Mouse (Mus musculus) heart, embryonic 14.5 days (tissue): ENCODE results near the gene Pde3a. TPM values are rescaled to one million over a fixed set of nuclear protein-coding genes. Genes with fewer than 3 reads are reported as not detected.

Experiments used
- ATAC-seq: fragments of 200-750 bp; cut with Nextera tagmentation; 2 replicates; pipeline ENCODE4 v1.8.0; 2017; ENCODE audit warnings: low read depth, moderate TSS enrichment; ENCODE audit not compliant: insufficient number of reproducible peaks, insufficient read depth, low FRiP score
- H3K27ac ChIP-seq, 2 experiments: fragments of 200-500 bp in 1 of 2; fragments of 300-500 bp in 1 of 2; sonication (generic) in 1 of 2; replicated peaks in 1 of 2; 2 replicates each; pipeline ENCODE4 v1.5.1; 2012 to 2014; ENCODE audit warnings: low read depth in 2 of 2, low read length in 2 of 2, control low read depth in 1 of 2, mild to moderate bottlenecking in 1 of 2, mixed read lengths in 1 of 2; ENCODE audit not compliant: control insufficient read depth in 1 of 2, insufficient read depth in 1 of 2
- H3K27me3 ChIP-seq: fragments of 300-500 bp; sonication (generic); 2 replicates; pipeline ENCODE4 v1.6.1; 2014; ENCODE audit warnings: mild to moderate bottlenecking, low read length, control low read depth; ENCODE audit not compliant: control insufficient read depth, insufficient read depth
- H3K36me3 ChIP-seq: fragments of 300-500 bp; sonication (generic); 2 replicates; pipeline ENCODE4 v1.6.1; 2014; ENCODE audit warnings: mild to moderate bottlenecking, control low read depth, low read length, mixed read lengths; ENCODE audit not compliant: control insufficient read depth, insufficient read depth
- H3K4me1 ChIP-seq, 2 experiments: fragments of 200-500 bp in 1 of 2; fragments of 300-500 bp in 1 of 2; sonication (generic) in 1 of 2; 2 replicates each; pipeline ENCODE4 v1.6.1; 2012 to 2014; ENCODE audit warnings: low read length in 2 of 2, control low read depth in 1 of 2, mixed read lengths in 1 of 2; ENCODE audit not compliant: control insufficient read depth in 2 of 2, insufficient read depth in 2 of 2
- H3K4me2 ChIP-seq: fragments of 300-500 bp; sonication (generic); 2 replicates; pipeline ENCODE4 v1.6.1; 2014; ENCODE audit warnings: mild to moderate bottlenecking, low read length
- H3K4me3 ChIP-seq, 2 experiments: fragments of 200-500 bp in 1 of 2; fragments of 300-500 bp in 1 of 2; sonication (generic) in 1 of 2; 2 replicates each; pipeline ENCODE4 v1.5.1; 2012 to 2014; ENCODE audit warnings: low read length in 2 of 2, mild to moderate bottlenecking in 2 of 2, control low read depth in 1 of 2, low read depth in 1 of 2, moderate library complexity in 1 of 2; ENCODE audit not compliant: control insufficient read depth in 1 of 2, insufficient read depth in 1 of 2
- H3K9ac ChIP-seq: fragments of 300-500 bp; sonication (generic); 2 replicates; pipeline ENCODE4 v1.6.1; 2014; ENCODE audit warnings: mild to moderate bottlenecking, low read length
- H3K9me3 ChIP-seq: fragments of 300-500 bp; sonication (generic); 2 replicates; pipeline ENCODE4 v1.6.1; 2016; ENCODE audit warnings: low read length, control low read depth; ENCODE audit not compliant: control insufficient read depth
- WGBS: fragments of 180-500 bp; shearing (Covaris S2); extraction: QIAGEN DNeasy Blood & Tissue Kit; methylation state at CpG from one replicate; pipeline ENCODE4 v1.1.7; 2014; 5-methylcytosine and 5-hydroxymethylcytosine counted together
- polyA plus RNA-seq: library from polyadenylated mRNA; unstranded; fragments of >200 nt; fragmentation: Nextera tagmentation; extraction: Ambion mirVana; gene quantifications from 2 replicates; pipeline ENCODE4 v1.2.1, GENCODE M21; 2014

Pde3a gene
- polyA plus RNA-seq, 1 experiment from 2014 or later = 14.7 TPM

- no peak for ATAC-seq
- Histone ChIP-seq H3K4me3 (no peak overlapping the region), H3K9ac (no peak overlapping the region), H3K36me3 (no peaks in the 10 kb centered on the region), H3K9me3 (no peaks in the 10 kb centered on the region), H3K4me2 (no peak overlapping the region), H3K27ac (0 out of 4 replicates have a peak overlapping the region, but pooled peaks of 1 of the 2 experiments have one; percentile 14), H3K4me1 (peaks cover 10 to 37% of the 10 kb centered on the region in 2 experiments), H3K27me3 (no peaks in the 10 kb centered on the region)
- WGBS = 62% methylated on average over 11 of the region's 11 CpGs
Measured at GRCm38 (mm10) chr6:141267888-141268570, 19.0 kb downstream of the Pde3a start.

GRCm38 (mm10) chr6:141268871-141269270 is 19.8 kb downstream of the Pde3a start:
- H3K9ac ChIP-seq = no peak overlapping the region
- no peaks in the 10 kb centered on the region for H3K36me3 ChIP-seq
- H3K4me1 ChIP-seq = peaks cover 8 to 43% of the 10 kb centered on the region in 2 experiments
- no peak overlapping the region for H3K4me2 ChIP-seq
- no peaks in the 10 kb centered on the region for H3K27me3 ChIP-seq
- WGBS = 89% methylated on average over 5 of the region's 5 CpGs
- H3K27ac ChIP-seq = no peak overlapping the region
- no peaks in the 10 kb centered on the region for H3K9me3 ChIP-seq
- ATAC-seq = no peak
- no peak overlapping the region for H3K4me3 ChIP-seq

- WGBS = 85% methylated on average over 5 of the region's 5 CpGs
- no peak overlapping the region for H3K27ac ChIP-seq
- H3K4me1 ChIP-seq = peaks cover 10 to 48% of the 10 kb centered on the region in 2 experiments
Measured at GRCm38 (mm10) chr6:141271133-141271532, 22.1 kb downstream of the Pde3a start.

GRCm38 (mm10) chr6:141271579-141271978 is 22.5 kb downstream of the Pde3a start:
- Histone ChIP-seq H3K9ac (no peak overlapping the region), H3K4me1 (peaks cover 10 to 48% of the 10 kb centered on the region in 2 experiments), H3K36me3 (no peaks in the 10 kb centered on the region), H3K27me3 (no peaks in the 10 kb centered on the region), H3K4me3 (no peak overlapping the region), H3K4me2 (no peak overlapping the region), H3K27ac (no peak overlapping the region), H3K9me3 (no peaks in the 10 kb centered on the region)
- no peak for ATAC-seq
- WGBS = 81% methylated on average over 3 of the region's 3 CpGs

More at GRCm38 (mm10) chr6:141271133-141271532, 22.1 kb downstream of the Pde3a start:
- Histone ChIP-seq H3K27me3 (no peaks in the 10 kb centered on the region), H3K9me3 (no peaks in the 10 kb centered on the region), H3K4me3 (no peak overlapping the region), H3K36me3 (no peaks in the 10 kb centered on the region), H3K9ac (no peak overlapping the region), H3K4me2 (no peak overlapping the region)
- ATAC-seq = no peak

- Histone ChIP-seq H3K9me3 (no peaks in the 10 kb centered on the region), H3K27ac (peak overlapping the region; percentile 59 to 77), H3K4me1 (peaks cover 2 to 32% of the 10 kb centered on the region in 2 experiments; a peak in 3 of 4 replicates), H3K36me3 (no peaks in the 10 kb centered on the region), H3K9ac (no peak overlapping the region), H3K27me3 (no peaks in the 10 kb centered on the region), H3K4me2 (peak overlapping the region; percentile 54), H3K4me3 (no peak overlapping the region)
- peak; percentile 76; the same call in 1 of the 2 replicates for ATAC-seq
- WGBS = 15% methylated on average over 6 of the region's 6 CpGs
Measured at GRCm38 (mm10) chr6:141273685-141274084, 24.6 kb downstream of the Pde3a start.

GRCm38 (mm10) chr6:141281685-141282084 is 32.6 kb downstream of the Pde3a start:
- WGBS = 82% methylated on average over 3 of the region's 3 CpGs
- no peak overlapping the region for H3K27ac ChIP-seq

GRCm38 (mm10) chr6:141282796-141283195 is 33.7 kb downstream of the Pde3a start:
- no peak overlapping the region for H3K27ac ChIP-seq
- no peaks in the 10 kb centered on the region for H3K27me3 ChIP-seq
- 83% methylated on average over 7 of the region's 7 CpGs for WGBS
- H3K4me1 ChIP-seq = no peaks in the 10 kb centered on the region
- no peaks in the 10 kb centered on the region for H3K9me3 ChIP-seq
- H3K9ac ChIP-seq = no peak overlapping the region
- no peaks in the 10 kb centered on the region for H3K36me3 ChIP-seq
- no peak overlapping the region for H3K4me2 ChIP-seq
- H3K4me3 ChIP-seq = no peak overlapping the region
- ATAC-seq = no peak

More at GRCm38 (mm10) chr6:141281685-141282084, 32.6 kb downstream of the Pde3a start:
- Histone ChIP-seq H3K4me2 (no peak overlapping the region), H3K9ac (no peak overlapping the region), H3K9me3 (no peaks in the 10 kb centered on the region), H3K27me3 (no peaks in the 10 kb centered on the region), H3K4me1 (no peaks in the 10 kb centered on the region), H3K36me3 (no peaks in the 10 kb centered on the region), H3K4me3 (no peak overlapping the region)
- ATAC-seq = no peak
